Mouse (Mus musculus) MEL-GATA-1-ER (cell line): ENCODE data around the gene Chpf2.

Experiments
- DNase-seq: peaks from one replicate; pipeline ENCODE4 v3.0.0-alpha.2; 2012; ENCODE audit warnings: low read depth; ENCODE audit errors: extremely low read depth

The Chpf2 gene

GRCm38 (mm10) chr5:24604080-24604655, 17.6 kb downstream of the Chpf2 start:
- no peak for DNase-seq

GRCm38 (mm10) chr5:24604656-24605100, 18.1 kb downstream of the Chpf2 start:
- no peak for DNase-seq

- DNase-seq: no peak
Measured at GRCm38 (mm10) chr5:24605321-24605979, 18.9 kb downstream of the Chpf2 start.

- DNase-seq: no peak
Measured at GRCm38 (mm10) chr5:24605980-24606665, 19.6 kb downstream of the Chpf2 start.

GRCm38 (mm10) chr5:24609388-24609787, 22.8 kb downstream of the Chpf2 start:
- DNase-seq: no peak

- no peak for DNase-seq
Measured at GRCm38 (mm10) chr5:24611366-24612301, 25.1 kb downstream of the Chpf2 start.

DNA sequence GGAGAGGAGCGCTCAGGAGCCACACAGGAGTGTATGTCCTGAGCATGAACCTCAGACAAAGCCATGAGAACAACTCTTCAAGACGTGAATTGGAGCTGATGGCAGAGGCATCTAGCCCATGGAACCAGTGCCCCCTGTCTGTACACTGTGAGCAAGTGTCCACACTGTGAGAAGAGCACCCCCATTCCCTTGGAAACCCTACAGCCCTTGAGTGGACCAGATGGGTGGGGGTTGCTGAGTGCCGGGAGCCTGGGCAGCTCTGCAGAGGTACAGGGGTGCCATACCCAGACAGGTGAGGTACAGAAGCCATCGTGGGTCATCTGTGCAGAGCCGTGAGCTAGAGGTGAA, 25.7 kb downstream of the Chpf2 start:
- no peak for DNase-seq

- DNase-seq: no peak
Measured at GRCm38 (mm10) chr5:24615097-24615496, 28.6 kb downstream of the Chpf2 start.

GRCm38 (mm10) chr5:24618921-24619320, 32.4 kb downstream of the Chpf2 start:
- DNase-seq: no peak

DNA sequence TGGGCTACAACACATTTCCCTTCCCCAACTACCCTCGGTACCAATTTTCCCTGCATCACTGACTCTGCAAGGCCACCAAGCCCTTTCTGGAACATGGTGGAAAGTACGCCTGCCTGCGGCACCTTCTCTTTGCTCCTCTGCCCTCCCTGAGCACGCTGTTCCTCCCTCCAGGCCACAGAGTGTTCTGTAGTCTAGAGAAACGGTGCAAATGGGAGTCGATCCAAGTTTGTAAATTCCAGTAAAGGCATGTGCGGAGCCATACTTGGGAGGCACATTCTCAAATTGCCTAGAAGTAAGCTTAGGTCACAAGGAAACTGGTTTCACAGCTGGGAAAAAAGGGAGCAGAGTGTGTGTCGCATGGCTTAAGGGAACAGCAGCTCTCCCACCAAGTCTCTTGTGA, 33.6 kb downstream of the Chpf2 start:
- DNase-seq: no peak

GRCm38 (mm10) chr5:24620626-24621025, 34.1 kb downstream of the Chpf2 start:
- DNase-seq: no peak

- no peak for DNase-seq
Measured at GRCm38 (mm10) chr5:24622386-24623040, 36.0 kb downstream of the Chpf2 start.

GRCm38 (mm10) chr5:24623041-24623985, 36.8 kb downstream of the Chpf2 start:
- no peak for DNase-seq

DNA sequence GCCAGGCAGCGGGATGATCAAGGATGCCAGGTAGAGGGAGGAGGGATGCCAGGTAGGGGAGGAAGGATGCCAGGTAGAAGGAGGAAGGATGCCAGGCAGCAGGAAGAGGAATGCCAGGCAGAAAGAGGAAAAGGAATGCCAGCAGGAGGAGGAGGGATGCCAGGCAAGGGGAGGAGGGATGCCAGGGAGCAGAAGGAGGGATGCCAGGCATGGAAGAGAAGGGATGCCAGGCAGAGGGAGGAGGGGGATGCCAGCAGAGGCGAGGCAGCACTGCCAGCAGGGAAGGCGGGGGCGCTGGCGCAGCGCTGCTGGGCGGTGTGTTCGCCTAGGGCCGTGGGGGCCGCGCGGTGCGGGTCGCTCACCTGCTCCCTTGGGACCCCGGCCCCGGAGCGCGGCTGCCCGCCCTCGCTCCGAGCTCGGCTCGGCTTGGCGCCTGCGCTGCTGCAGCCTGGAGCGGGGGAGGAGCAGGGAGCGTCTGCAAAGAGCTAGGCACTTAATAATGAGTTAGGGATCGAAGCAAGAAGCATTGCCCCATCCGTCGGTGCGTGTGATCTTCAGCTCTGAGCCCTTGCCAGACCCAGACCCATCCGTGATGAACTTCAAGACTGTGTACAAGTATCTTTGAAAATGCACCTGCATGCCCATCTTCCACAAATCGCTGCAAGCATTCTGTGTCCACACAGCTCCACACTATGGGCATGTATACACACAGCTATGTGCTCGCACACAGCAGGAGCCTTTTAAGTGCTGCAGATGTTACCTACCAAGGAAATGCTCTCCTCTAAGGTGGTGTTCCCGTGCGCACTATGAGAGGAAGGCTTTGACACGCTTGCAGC, 37.7 kb downstream of the Chpf2 start, which contains the start of gene Smarcd3:
Gene Smarcd3, minus strand, starts transcription at position 426 of the 836 bp plus-strand sequence.
- DNase-seq: no peak

DNA sequence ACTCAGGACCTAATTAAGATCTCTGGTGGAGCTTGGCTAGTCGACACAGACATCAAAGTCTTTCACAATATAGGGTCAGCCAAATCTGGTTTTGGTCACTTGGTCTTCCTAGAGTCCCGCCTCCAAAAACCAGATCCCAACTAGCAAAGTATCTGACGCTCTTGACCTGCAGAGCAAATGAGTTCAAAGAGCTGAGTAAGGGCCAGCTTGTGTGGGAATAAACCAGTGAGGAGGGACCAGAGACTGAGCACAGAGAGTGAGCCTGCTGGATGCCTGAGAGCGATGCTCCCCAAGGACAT, 38.2 kb downstream of the Chpf2 start:
- no peak for DNase-seq

DNA sequence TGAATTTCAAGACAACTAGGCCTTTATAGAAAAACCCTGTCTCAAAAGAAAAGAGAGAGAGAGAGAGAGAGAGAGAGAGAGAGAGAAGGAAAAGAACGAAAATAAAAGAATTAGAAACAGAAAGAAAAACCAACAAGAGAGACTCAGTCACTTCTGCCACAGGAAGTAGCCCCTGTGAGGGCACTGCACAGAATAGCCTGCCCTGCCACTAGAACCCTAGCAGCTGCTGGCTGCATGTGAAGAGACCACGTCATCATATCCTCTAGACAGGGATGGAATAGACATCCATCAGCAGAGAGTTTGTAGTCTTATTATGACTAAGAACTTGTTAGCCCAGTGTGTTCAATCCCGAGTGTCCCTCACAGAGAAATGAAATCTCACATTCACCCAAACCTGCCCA, 43.2 kb downstream of the Chpf2 start:
- no peak for DNase-seq

GRCm38 (mm10) chr5:24635093-24635492, 48.6 kb downstream of the Chpf2 start:
- no peak for DNase-seq

DNA sequence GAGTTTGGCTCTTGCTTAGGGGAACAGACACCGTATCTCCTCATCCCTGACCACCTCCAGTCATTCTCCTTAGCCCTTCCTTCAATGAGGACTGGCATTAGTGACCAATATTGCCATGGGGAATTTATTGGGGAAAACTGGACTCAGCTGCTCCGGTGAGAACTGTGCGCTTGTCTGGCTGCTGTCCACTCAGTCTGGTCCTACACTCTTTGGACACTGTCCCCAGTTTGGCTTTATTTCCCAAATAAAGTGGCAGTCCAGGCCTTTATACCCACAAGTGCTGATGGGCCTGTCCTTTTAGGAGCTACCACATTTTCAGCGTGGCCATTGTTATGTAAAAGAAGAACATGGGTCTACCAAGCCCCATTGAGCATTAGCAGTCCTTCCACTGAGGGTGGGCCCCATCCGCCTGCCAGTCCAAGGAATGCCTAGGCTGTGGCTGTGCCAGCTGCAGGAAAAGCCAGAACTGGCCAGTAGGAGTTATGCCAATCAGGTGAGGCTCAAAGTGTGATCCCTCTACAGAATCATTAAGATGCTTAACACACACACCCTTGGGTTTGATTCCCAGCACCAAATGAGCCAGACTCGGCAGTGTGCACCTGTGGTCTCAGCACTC, 49.1 kb downstream of the Chpf2 start:
- no peak for DNase-seq

- DNase-seq: no peak
Measured at GRCm38 (mm10) chr5:24636987-24637386, 50.4 kb downstream of the Chpf2 start.
